Mouse (Mus musculus): ENCODE measurements around the gene Pcnx. TPM values are rescaled to one million over a fixed set of nuclear protein-coding genes. Genes with fewer than 3 reads are reported as not detected.

Pcnx gene
- 24.9 and 36.0 TPM in 2 replicates for total RNA-seq (2012; rRNA removed)

DNA sequence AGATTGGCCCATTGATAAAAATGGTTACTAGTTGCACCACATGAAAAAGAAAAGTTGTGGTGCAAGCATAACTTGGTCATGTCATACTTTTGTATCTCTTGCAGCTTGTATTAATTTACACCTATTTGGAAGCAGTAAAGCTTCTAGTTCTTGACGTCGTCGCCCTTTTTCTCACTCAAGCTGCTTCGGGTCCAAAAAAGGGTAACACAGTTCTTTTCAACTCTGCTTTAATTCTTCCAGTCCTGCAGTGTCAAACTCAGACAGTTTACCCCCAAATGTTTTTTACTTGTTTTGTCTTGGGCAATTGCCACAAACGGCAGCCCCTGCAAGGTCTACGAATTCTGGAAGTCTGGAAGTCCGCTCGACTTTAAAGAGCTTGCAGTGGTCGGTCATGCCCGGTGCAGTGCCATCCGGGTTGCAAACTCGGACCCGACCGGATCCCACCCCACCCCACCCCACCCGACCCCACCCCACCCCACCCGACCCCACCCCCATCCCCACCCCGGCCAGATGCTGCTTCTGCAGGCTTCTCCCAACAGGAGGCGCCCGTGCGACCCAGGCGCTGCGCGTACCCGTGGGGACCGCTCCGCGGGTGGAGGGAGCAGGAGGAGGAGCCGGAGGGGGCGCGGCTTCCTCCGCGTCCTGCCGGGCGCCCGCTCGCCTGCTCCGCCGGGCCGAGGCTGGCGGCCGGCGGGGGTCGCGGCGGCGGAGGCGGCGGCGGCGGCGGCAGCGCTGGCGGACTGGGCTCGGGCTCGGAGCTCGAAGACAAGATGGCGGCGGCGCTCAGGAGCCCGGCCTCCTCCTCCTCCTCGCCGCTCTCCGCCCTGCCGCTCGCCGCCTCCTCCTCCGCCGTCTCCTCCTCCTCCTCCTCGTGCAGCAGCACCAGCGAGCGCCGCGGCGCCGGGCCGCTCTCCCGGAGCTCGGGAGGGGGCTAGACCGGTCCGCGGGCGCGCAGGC lies at the start of gene Pcnx:
Gene Pcnx (plus strand): TSS at position 673 of the 957 bp plus-strand sequence.
- peak within 1 kb of the TSS; percentile 91 to 99 for H3K4me3 ChIP-seq (ENCODE audit: insufficient read depth in 1 of 2, low read depth in 1 of 2, low read length in 2 of 2, poor library complexity in 1 of 2, severe bottlenecking in 1 of 2)
- H3K4me1 ChIP-seq (ENCODE audit: control insufficient read depth in 2 of 2, insufficient read depth in 2 of 2, low read length in 2 of 2, poor library complexity in 1 of 2): peaks cover 2 to 5% of the 10 kb centered on the region in 2 experiments; a peak in 2 of 4 replicates
- H3K9ac ChIP-seq (ENCODE audit: insufficient read depth, low read depth, low read length, poor library complexity, severe bottlenecking): peak within 1 kb of the TSS; percentile 97
- H3K27ac ChIP-seq (ENCODE audit: insufficient read depth, low read depth, low read length, poor library complexity, severe bottlenecking): no peak within 1 kb of the TSS
- no peaks in the 10 kb centered on the region for H3K36me3 ChIP-seq (ENCODE audit: control insufficient read depth, insufficient read depth, low read length, poor library complexity, severe bottlenecking)
- in situ Hi-C loops (cut with MboI; ENCODE audit: low sequenced_read_pairs in 2 of 2, unreplicated experiment in 2 of 2): no loop called here
- peak; percentile 59 for DNase-seq (ENCODE audit: low read depth, low spot score)
- TF ChIP-seq HCFC1 (IDR thresholded peaks at IDR 0.05; ENCODE audit: borderline replicate concordance, insufficient read depth, low read length) (no peak), MAFK (IDR thresholded peaks at IDR 0.05; ENCODE audit: insufficient read depth, low read depth, low read length) (no peak), CHD2 (IDR thresholded peaks at IDR 0.05; ENCODE audit: low read depth, low read length) (no peak), ZNF384 (IDR thresholded peaks at IDR 0.05; ENCODE audit: low read depth, low read length) (no peak), ZC3H11A (IDR thresholded peaks at IDR 0.05; ENCODE audit: borderline replicate concordance, low read depth, low read length) (no peak)
- no peaks in the 10 kb centered on the region for H3K9me3 ChIP-seq (ENCODE audit: control insufficient read depth, insufficient read depth, low read depth, low read length)

- in situ Hi-C loops (cut with MboI; ENCODE audit: low sequenced_read_pairs in 2 of 2, unreplicated experiment in 2 of 2): no loop called here
- H3K4me3 ChIP-seq (ENCODE audit: insufficient read depth in 1 of 2, low read depth in 1 of 2, low read length in 2 of 2, poor library complexity in 1 of 2, severe bottlenecking in 1 of 2): no peak overlapping the region
- no peak overlapping the region for H3K9ac ChIP-seq (ENCODE audit: insufficient read depth, low read depth, low read length, poor library complexity, severe bottlenecking)
- no peaks in the 10 kb centered on the region for H3K9me3 ChIP-seq (ENCODE audit: control insufficient read depth, insufficient read depth, low read depth, low read length)
- DNase-seq (ENCODE audit: low read depth, low spot score): no peak
- H3K36me3 ChIP-seq (ENCODE audit: control insufficient read depth, insufficient read depth, low read length, poor library complexity, severe bottlenecking): no peaks in the 10 kb centered on the region
- no peak overlapping the region for H3K27ac ChIP-seq (ENCODE audit: insufficient read depth, low read depth, low read length, poor library complexity, severe bottlenecking)
- TF ChIP-seq ZC3H11A (IDR thresholded peaks at IDR 0.05; ENCODE audit: borderline replicate concordance, low read depth, low read length) (no peak), CHD2 (IDR thresholded peaks at IDR 0.05; ENCODE audit: low read depth, low read length) (no peak), ZNF384 (IDR thresholded peaks at IDR 0.05; ENCODE audit: low read depth, low read length) (no peak), HCFC1 (IDR thresholded peaks at IDR 0.05; ENCODE audit: borderline replicate concordance, insufficient read depth, low read length) (no peak), MAFK (IDR thresholded peaks at IDR 0.05; ENCODE audit: insufficient read depth, low read depth, low read length) (no peak)
- 0 out of 4 replicates have a peak, but pooled peaks cover 0 to 7% of the 10 kb centered on the region in 2 experiments for H3K4me1 ChIP-seq (ENCODE audit: control insufficient read depth in 2 of 2, insufficient read depth in 2 of 2, low read length in 2 of 2, poor library complexity in 1 of 2)
Observed at GRCm38 (mm10) chr12:81810417-81810816, 49.4 kb upstream of the Pcnx start.

DNA sequence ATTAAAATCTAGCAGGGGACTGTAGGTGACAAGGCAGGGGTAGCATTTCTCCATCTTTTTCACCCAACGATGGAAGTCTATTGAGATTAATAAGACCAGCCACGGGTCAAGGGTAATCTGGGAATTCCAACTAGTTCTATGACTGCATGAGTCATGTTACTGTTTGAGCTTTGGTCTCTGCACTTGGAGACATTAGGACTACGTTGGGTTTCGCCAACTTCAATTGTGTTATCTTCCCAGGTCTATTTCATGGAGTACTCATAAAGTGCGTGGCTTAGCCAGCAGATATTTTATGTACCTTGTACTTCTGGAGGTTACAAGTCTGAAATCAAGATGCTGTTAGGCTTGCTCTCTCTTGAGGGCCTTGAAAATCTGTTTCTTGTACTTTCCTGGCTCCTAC lies 45.1 kb upstream of the Pcnx start:
- Histone ChIP-seq H3K36me3 (ENCODE audit: control insufficient read depth, insufficient read depth, low read length, poor library complexity, severe bottlenecking) (no peaks in the 10 kb centered on the region), H3K9ac (ENCODE audit: insufficient read depth, low read depth, low read length, poor library complexity, severe bottlenecking) (no peak overlapping the region), H3K27ac (ENCODE audit: insufficient read depth, low read depth, low read length, poor library complexity, severe bottlenecking) (no peak overlapping the region), H3K4me3 (ENCODE audit: insufficient read depth in 1 of 2, low read depth in 1 of 2, low read length in 2 of 2, poor library complexity in 1 of 2, severe bottlenecking in 1 of 2) (no peak overlapping the region), H3K9me3 (ENCODE audit: control insufficient read depth, insufficient read depth, low read depth, low read length) (no peaks in the 10 kb centered on the region), H3K4me1 (ENCODE audit: control insufficient read depth in 2 of 2, insufficient read depth in 2 of 2, low read length in 2 of 2, poor library complexity in 1 of 2) (peaks cover 0 to 2% of the 10 kb centered on the region in 2 experiments; a peak in 1 of 4 replicates)
- in situ Hi-C loops (cut with MboI; ENCODE audit: low sequenced_read_pairs in 2 of 2, unreplicated experiment in 2 of 2): no loop called here
- DNase-seq (ENCODE audit: low read depth, low spot score): no peak
- TF ChIP-seq MAFK (IDR thresholded peaks at IDR 0.05; ENCODE audit: insufficient read depth, low read depth, low read length): no peak
- no peak for TF ChIP-seq ZC3H11A (IDR thresholded peaks at IDR 0.05; ENCODE audit: borderline replicate concordance, low read depth, low read length)
- no peak for TF ChIP-seq HCFC1 (IDR thresholded peaks at IDR 0.05; ENCODE audit: borderline replicate concordance, insufficient read depth, low read length)
- TF ChIP-seq CHD2 (IDR thresholded peaks at IDR 0.05; ENCODE audit: low read depth, low read length): no peak
- no peak for TF ChIP-seq ZNF384 (IDR thresholded peaks at IDR 0.05; ENCODE audit: low read depth, low read length)

DNA sequence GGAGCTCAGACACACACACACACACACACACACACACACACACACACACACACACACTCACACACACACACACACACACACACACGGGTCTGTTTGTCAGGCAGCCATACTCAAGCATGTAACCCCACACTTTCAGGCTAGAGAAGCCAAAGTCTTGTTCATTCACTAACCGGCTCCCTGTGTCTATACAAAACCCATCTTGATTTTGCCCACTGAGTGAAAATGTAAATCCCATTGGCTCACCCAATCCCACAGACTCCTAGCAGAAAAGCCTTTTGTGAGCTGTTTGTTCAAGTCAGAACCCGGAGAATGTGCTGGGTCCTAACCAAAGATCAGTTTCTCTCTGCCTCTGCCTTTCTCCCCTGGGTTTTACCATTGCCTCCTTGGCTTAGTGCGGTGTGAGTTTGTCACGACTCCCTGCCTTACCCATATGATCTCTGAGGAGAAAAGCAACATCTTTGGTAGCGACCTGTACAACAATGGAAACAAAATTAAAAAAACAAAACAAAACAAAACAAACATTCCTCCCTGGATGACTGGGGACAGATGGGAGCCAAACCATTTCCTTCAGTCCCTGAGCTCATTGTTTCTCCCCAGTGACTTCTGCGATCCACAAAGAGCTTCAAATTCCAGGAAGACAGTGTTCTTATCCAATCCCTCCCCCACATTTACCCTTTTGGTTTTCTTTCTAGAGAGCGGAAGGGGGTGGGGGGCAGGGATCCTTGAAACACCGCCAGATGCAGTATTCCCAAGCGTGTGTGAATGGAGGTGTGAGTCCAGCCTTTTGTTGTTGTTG lies 43.3 kb upstream of the Pcnx start:
- DNase-seq (ENCODE audit: low read depth, low spot score): peak; percentile 87
- H3K4me1 ChIP-seq (ENCODE audit: control insufficient read depth in 2 of 2, insufficient read depth in 2 of 2, low read length in 2 of 2, poor library complexity in 1 of 2): peaks cover 0 to 2% of the 10 kb centered on the region in 2 experiments; a peak in 1 of 4 replicates
- H3K9me3 ChIP-seq (ENCODE audit: control insufficient read depth, insufficient read depth, low read depth, low read length): no peaks in the 10 kb centered on the region
- peak overlapping the region; percentile 45 to 80 for H3K4me3 ChIP-seq (ENCODE audit: insufficient read depth in 1 of 2, low read depth in 1 of 2, low read length in 2 of 2, poor library complexity in 1 of 2, severe bottlenecking in 1 of 2)
- H3K9ac ChIP-seq (ENCODE audit: insufficient read depth, low read depth, low read length, poor library complexity, severe bottlenecking): peak overlapping the region; percentile 55; the same call in 1 of the 2 replicates
- H3K36me3 ChIP-seq (ENCODE audit: control insufficient read depth, insufficient read depth, low read length, poor library complexity, severe bottlenecking): no peaks in the 10 kb centered on the region
- 0 out of 2 replicates have a peak, but pooled peaks have one; percentile 2 for TF ChIP-seq MAFK (IDR thresholded peaks at IDR 0.05; ENCODE audit: insufficient read depth, low read depth, low read length)
- 0 out of 2 replicates have a peak, but pooled peaks have one; percentile 47 for TF ChIP-seq HCFC1 (IDR thresholded peaks at IDR 0.05; ENCODE audit: borderline replicate concordance, insufficient read depth, low read length)
- TF ChIP-seq CHD2 (IDR thresholded peaks at IDR 0.05; ENCODE audit: low read depth, low read length): no peak; the same call in 1 of the 2 replicates
- peak; percentile 44; the same call in 1 of the 2 replicates for TF ChIP-seq ZNF384 (IDR thresholded peaks at IDR 0.05; ENCODE audit: low read depth, low read length)
- peak overlapping the region; percentile 71 for H3K27ac ChIP-seq (ENCODE audit: insufficient read depth, low read depth, low read length, poor library complexity, severe bottlenecking)
- in situ Hi-C loops (cut with MboI; ENCODE audit: low sequenced_read_pairs in 2 of 2, unreplicated experiment in 2 of 2): no loop called here
